Mouse (Mus musculus): ENCODE measurements around the gene Micall2. TPM values are rescaled to one million over a fixed set of nuclear protein-coding genes. Genes with fewer than 3 reads are reported as not detected.

The Micall2 gene
- polyA plus RNA-seq, 1 experiment: 20.4 TPM

GRCm38 (mm10) chr5:139661713-139662112, 74.4 kb downstream of the Micall2 start:
- TF ChIP-seq GATA1 (IDR thresholded peaks at IDR 0.05; ENCODE audit: low read length): no peak

GRCm38 (mm10) chr5:139659307-139659706, 76.8 kb downstream of the Micall2 start:
- TF ChIP-seq GATA1 (IDR thresholded peaks at IDR 0.05; ENCODE audit: low read length): no peak

- no peak for TF ChIP-seq GATA1 (IDR thresholded peaks at IDR 0.05; ENCODE audit: low read length)
Observed at GRCm38 (mm10) chr5:139658865-139659264, 77.3 kb downstream of the Micall2 start.

GRCm38 (mm10) chr5:139657959-139658602, 78.1 kb downstream of the Micall2 start:
- TF ChIP-seq GATA1 (IDR thresholded peaks at IDR 0.05; ENCODE audit: low read length): no peak

Other genes starting within 250 kb of the Micall2 start
- gene Uncx, start 192.8 kb downstream of the Micall2 start, polyA plus RNA-seq (2012): not detected in 2 replicates
- gene Ints1, start 39.3 kb upstream of the Micall2 start, polyA plus RNA-seq (2012): 117 and 122 TPM in 2 replicates
- gene Mafk, start 55.2 kb upstream of the Micall2 start, polyA plus RNA-seq (2012): 40.6 and 49.2 TPM in 2 replicates
- 3.1 and 5.0 TPM in 2 replicates for gene Tmem184a, start 83.6 kb upstream of the Micall2 start, polyA plus RNA-seq (2012)
- gene Gm26938, start 90.1 kb upstream of the Micall2 start, polyA plus RNA-seq (2012): not detected in 2 replicates
- gene Psmg3, start 90.5 kb upstream of the Micall2 start, polyA plus RNA-seq (2012): 51.4 and 66.3 TPM in 2 replicates
- not detected in 2 replicates for gene Elfn1, start 171.6 kb upstream of the Micall2 start, polyA plus RNA-seq (2012)